Mouse (Mus musculus) gonadal fat pad, adult 2 months (tissue): ENCODE data around the gene Tial1. TPM values are rescaled to one million over a fixed set of nuclear protein-coding genes. Genes with fewer than 3 reads are reported as not detected.

Experiments used
- DNase-seq: peaks from one replicate; pipeline ENCODE4 v3.0.0-alpha.2; 2012; ENCODE audit warnings: low read depth
- polyA plus RNA-seq: library from polyadenylated mRNA; depleted of rRNA; stranded (reverse); fragments of >200 nt; gene quantifications from 2 replicates; pipeline ENCODE4 v1.2.3, GENCODE M21; 2012; rRNA removed

The Tial1 gene
- 23.6 and 23.7 TPM in 2 replicates for polyA plus RNA-seq

DNA sequence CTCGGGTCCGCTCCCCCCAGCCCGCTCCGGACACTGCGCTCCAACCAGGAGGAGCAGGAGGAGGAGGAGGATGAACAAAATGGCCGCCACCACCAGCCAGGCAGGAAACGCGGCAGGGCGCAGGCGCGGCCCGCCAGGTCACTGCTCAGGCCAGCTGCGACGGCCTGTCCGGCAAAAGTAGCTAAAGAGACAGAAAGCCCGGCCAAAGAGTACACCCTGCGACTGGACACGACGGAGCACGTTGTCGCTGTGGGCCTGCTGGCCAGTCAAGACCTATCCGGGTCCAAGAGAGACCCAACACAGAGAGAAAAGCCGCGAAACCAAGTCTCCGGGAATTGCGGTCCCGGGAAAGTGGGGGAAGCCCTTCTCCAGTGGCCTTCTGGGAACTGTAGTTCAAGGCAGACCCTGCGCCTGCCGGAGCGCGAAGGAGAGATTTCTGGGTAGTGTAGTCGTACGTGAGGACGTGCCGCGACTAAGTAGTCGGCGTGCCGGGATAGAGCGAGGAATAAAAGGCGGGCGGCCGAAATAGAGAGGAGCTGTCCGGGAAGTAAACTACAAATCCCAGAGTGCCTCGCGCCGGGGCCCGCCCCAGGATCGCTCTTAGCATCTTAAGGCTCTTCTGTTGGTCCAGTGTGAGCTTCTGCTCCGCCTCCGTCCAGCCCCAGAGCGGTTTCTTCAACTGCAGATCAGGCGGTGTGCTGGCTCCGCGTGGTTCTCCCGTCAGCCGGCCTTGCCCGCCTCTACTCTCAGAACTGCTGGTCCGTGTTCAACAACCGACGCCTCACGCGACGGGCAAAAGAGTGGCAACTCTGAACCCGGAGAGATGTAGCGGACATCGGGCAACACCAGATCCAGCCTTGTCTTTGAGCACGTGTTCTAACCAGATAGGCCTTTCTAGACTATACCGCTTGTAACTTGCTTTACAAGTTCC is at the start of gene Tial1:
TSS of gene Tial1 (minus strand) at position 433 of the 931 bp plus-strand sequence.
- peak; percentile 81 for DNase-seq

- no peak for DNase-seq
These were observed 42.6 kb upstream of the Tial1 start for GRCm38 (mm10) chr7:128504091-128504490.

DNA sequence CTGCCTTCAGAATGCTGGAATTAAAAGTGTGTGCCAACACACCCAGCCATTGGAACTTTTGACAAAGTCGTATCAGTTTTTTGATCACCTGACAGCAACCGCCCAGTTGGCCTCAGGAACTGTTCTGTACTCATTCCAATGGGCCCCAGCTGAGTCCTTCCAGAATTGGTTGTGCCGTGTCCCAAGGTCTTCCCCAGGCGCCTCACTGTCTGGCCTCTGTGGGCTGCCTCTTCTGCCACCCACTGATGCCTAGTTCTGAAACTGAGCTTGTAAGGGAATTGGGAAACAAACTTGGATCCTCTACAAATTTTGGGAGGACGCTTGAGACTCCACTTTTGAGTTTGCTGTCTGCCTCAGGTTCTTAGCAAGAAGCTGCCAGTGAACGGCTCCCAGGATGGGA is 38.3 kb upstream of the Tial1 start:
- DNase-seq, result no peak

- DNase-seq, result no peak
These were observed 33.0 kb upstream of the Tial1 start for GRCm38 (mm10) chr7:128494546-128494945.

DNA sequence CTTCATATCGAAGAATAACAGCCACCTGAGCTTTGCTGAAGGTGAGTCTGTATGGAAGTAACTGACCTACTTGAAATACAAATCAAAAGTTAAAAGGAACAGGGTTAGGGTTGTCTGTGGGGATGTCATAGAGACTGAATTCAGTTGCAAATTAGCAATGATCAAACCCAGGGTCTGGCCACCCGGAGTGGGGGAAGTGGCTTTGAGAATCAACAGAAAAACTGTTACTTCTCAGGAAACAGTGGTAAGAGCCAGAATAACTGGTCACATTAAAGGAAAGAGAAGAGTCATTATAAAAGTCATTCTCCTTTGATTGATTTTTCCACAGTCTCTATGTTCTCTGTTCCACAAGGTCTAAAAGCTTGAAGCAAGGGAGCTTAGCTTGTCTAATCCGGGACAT is 27.5 kb upstream of the Tial1 start:
- DNase-seq, result no peak

DNA sequence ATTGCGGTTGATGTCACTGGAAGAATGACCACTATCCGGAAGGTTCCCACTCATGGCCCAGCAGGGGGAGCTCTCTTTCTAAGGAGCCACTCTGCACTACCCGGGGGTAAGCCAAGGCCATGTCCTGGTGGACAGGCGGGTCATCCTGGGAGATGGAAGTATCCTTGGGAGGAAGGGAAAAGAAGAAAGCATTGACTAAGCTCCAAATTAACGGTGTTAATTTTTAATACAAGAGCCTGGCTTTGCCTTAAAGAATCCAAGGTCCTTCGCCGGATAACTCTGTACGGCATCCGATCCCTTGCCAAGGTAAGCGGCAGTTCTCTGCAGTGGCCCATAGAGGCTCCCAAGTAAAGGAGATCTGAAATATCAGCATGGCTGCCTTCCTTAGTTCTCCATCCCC is 12.8 kb upstream of the Tial1 start:
- no peak for DNase-seq

GRCm38 (mm10) chr7:128462406-128462805 is 889 bp upstream of the Tial1 start:
- no peak for DNase-seq

- no peak for DNase-seq
These were observed 670 bp downstream of the Tial1 start for GRCm38 (mm10) chr7:128460865-128461228.

DNA sequence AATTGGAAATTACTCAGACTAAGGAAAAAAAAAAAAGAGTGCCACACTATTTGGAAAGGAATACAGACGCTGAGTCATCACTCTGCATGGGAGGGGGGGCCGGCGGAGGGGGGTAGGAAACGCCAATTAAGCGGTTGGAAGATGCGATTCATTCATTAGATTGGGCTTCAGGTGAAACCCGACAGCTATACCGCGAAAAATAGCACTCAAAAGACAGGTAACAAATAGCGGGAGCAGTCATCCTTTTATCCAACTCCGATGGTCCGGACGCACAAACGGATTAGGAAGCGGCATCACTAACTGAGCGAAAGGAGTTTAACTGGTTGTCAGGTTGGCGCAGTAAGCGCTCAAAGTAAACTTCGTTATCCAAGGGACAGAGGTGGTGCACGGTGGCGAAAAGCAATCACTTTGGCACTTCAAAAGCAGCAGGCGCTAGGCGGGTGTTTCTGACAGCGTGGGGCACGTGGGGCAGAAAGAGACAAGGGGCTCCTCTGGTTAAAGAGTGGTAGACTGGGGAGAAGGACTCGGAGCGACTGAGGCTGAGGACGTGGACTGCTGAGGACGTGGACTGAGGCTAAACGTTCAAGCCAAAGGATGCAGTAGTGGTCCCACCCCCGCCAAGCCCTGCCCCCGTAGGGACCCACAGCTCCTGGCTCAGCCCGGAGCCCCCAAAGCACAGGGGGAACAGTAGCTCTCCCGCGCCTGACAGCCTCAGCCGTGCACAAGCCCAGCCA is 1.2 kb downstream of the Tial1 start:
- no peak for DNase-seq

- no peak for DNase-seq
These were observed 1.8 kb downstream of the Tial1 start for GRCm38 (mm10) chr7:128459791-128460130.

- DNase-seq, result no peak
These were observed 3.5 kb downstream of the Tial1 start for GRCm38 (mm10) chr7:128458011-128458410.

DNA sequence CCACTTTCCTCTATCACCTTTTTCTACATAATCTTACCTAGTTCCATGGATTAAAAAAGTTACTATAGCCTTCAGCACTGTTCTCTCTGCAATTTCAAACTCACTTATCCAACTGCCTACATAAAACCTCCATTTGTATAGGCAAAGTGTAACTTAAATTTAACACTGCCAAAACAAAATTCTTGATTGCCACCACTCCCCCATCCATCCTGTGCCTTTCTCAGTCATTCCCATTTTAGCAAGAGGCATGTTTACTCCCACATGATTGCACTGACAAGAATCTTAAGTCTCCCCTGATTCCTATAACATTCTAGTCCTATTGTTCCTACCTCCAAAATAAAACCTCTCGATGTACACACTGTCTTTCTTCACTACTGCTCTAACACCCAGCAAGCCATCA is 8.8 kb downstream of the Tial1 start:
- DNase-seq, result no peak

DNA sequence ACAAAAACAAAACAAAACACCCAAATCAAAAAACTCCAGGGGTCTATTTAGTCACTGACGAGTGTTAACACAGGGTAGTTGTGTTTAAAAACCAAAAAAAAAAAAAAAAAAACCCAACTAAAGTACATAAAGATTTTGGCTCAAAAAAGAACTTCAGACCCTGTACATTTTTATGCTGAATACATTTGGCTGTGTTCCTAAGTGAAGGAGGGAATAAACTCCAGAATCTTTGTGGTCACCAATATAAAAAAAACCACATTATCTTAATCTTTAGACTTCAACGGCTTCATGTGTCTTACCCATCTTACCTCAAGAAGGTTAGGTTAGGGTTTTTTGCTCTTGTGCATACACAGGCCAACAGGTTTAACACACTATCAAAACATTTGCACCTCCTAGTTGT is 20.9 kb downstream of the Tial1 start:
- DNase-seq, result no peak

- DNase-seq, result no peak
These were observed 22.3 kb downstream of the Tial1 start for GRCm38 (mm10) chr7:128439251-128439650.

GRCm38 (mm10) chr7:128438131-128438530 is 23.4 kb downstream of the Tial1 start:
- DNase-seq, result no peak

DNA sequence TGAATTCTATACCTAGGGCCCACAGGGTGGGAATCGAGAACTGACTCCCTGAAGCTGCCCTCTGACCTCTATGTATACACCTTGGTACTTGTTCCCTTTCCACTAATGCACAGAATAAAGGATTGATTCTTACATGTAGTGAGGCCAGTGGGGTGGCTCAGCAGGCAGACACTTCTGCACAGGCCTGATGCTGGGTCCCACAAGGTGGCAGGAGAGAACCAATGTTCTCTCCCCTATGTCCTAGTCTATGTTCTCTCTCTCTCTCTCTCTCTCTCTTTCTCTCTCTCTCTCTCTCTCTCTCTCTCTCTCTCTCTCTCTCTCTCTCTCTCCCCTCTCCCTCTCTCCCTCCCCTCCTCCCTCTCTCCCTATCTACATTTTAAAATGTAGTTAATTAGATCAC is 28.3 kb downstream of the Tial1 start:
- no peak for DNase-seq

DNA sequence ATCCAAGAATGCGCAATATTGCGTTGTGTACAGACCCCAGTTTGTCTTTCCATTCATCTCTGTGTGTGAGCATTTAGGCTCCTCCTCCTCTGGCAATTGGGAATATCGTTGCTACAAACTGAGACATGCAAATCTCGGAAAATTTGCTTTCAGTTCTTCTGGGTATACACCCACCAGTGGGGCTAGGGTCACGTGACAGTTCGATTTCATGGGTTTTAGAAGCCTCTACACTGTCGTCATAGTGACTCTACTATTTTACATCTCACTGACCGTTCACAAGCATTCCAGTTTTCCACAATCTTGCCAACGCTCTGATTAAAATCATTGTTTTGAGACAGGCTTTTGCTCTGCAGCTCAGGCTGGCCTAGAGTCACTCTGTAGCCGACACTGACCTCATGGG is 28.9 kb downstream of the Tial1 start:
- DNase-seq, result no peak

DNA sequence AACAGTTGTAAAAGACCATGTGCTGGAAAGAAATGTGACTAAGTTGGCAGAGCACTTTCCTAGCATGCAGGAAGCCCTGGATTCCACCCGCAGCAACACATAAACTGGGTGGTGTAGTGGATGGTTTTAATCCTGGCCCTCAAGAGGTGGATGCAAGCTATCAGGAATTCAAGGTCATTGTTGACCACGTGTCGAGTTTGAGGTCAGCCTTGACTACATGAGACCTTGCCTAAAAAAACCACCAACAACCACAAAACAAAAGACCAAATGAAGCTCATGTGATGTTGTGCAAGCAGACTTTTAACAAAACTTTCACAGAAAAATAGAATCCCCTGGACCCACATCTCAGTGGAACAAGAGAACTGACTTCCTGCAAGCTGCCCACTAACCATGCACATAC is 39.0 kb downstream of the Tial1 start:
- no peak for DNase-seq

GRCm38 (mm10) chr7:128421701-128422100 is 39.8 kb downstream of the Tial1 start:
- DNase-seq, result peak; percentile 75

GRCm38 (mm10) chr7:128419690-128420089 is 41.8 kb downstream of the Tial1 start:
- DNase-seq, result no peak

DNA sequence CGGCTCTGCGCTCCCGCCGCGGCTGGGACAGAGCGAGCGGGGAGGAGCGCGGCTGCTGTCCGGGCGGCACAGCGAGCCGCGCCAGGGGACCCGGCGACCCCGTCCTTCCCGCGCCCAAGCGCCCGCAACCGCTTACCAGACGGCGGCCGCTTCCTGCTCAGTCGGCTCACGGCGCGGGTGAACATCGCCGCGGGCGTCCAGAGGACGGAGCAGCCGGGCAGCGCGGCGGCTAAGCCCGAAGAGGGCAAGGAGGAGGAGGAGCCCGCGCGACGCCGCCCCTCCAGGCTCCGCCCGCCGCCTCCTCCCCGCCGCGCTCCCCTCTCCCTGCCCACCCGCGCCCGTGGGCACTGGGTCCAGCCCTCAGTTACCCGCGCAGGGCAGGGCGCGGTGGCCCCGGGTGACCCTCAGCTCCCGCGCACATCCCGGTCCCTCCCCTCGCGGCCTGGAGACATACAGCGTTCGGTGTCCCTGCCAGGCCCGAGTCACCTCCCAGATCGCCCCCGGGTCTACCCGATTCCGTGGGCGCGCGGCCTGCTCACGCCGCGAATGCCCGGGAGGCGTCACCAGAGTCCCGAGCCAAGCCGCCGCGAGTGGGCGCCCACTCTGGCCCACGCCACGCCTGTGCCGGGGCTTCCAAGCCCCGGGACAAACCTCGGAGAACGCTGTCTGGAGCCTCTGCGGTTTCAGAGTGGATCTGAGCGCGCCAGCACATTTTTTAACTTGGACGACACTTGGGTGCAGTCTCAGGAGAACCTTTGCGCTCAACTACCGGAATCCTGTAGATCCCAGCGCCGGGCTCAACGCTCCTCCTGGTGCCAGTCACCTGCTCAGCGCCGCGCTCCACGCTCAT is 43.4 kb downstream of the Tial1 start, which contains the start of gene Rgs10:
TSS of gene Rgs10 (minus strand) at position 829 of the 850 bp plus-strand sequence.
- DNase-seq, result no peak
